In genomic region chr1:71342261-71342594, GRCm38 (mm10) we compare ENCODE assay signal across 15 mouse cellular contexts.
"Had no signal": no experiment of that assay in that cellular context is flagged by ENCODE, and none has a peak within 500 bp of the region (broad histone marks: within the 10 kb centered on the region; RNA-seq: fewer than 3 reads in every experiment).

No protein-coding gene starts in this region.

- ATAC-seq: liver, embryonic 12.5 days had no signal

- H3K4me1 ChIP-seq: liver, embryonic 12.5 days had no signal

- H3K36me3 ChIP-seq: limb, embryonic 13.5 days; liver, embryonic 12.5 days; midbrain, embryonic 10.5 days; neural tube, embryonic 13.5 days had no signal

- H3K9ac ChIP-seq: limb, embryonic 13.5 days; liver, embryonic 12.5 days; lung, embryonic 14.5 days; neural tube, embryonic 13.5 days had no signal

- H3K4me2 ChIP-seq: limb, embryonic 13.5 days; liver, embryonic 12.5 days; lung, embryonic 14.5 days; neural tube, embryonic 13.5 days had no signal

- H3K4me3 ChIP-seq: limb, embryonic 13.5 days; liver, embryonic 12.5 days; midbrain, embryonic 10.5 days; myocyte; neural tube, embryonic 13.5 days had no signal

- H3K27ac ChIP-seq: limb, embryonic 13.5 days; liver, embryonic 12.5 days; midbrain, embryonic 10.5 days; neural tube, embryonic 13.5 days; stomach, postnatal 0 days had no signal

- H3K9me3 ChIP-seq: limb, embryonic 13.5 days; liver, embryonic 12.5 days; midbrain, embryonic 10.5 days; neural tube, embryonic 13.5 days had no signal

- H3K27me3 ChIP-seq: limb, embryonic 13.5 days; liver, embryonic 12.5 days; neural tube, embryonic 13.5 days had no signal

- DNase-seq: kidney, adult 8-10 months; kidney, postnatal 25 days; layer of hippocampus, adult 9-11 months; left cerebral cortex, postnatal 4 days; lung, embryonic 14.5 days; lung, postnatal 10 days; lung, postnatal 4 days; thymus, adult 18-20 months; thymus, postnatal 14 days had no signal
